Mouse (Mus musculus) kidney, adult 8-10 months (tissue): ENCODE data around the gene Tecta.
A peak's percentile ranks its signal among the peaks of the same experiment; 100 is the strongest.

ENCODE experiments used
- DNase-seq, 2 experiments: peaks; one replicate each; pipeline ENCODE4 v3.0.0; 2022

Tecta gene

DNA sequence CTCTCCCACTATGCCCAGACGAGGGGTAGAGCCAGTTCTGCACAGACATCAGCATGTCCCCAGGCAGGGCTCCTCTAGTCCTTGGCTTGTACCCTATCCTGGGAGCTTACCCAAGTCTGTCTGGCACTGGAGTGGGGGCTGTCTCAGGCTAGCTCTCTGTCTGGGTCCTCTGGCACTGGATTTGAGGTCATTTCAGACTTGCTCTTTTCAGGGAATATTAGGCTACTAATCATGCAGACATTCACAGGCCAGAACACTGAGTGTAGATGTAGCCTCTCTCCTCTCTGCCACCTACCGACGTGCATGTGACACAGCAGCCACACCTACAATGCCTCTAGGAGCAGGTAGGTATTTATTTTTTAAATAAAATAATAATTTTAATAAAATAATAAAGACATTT is 82.4 kb downstream of the Tecta start:
- no peak for DNase-seq

DNA sequence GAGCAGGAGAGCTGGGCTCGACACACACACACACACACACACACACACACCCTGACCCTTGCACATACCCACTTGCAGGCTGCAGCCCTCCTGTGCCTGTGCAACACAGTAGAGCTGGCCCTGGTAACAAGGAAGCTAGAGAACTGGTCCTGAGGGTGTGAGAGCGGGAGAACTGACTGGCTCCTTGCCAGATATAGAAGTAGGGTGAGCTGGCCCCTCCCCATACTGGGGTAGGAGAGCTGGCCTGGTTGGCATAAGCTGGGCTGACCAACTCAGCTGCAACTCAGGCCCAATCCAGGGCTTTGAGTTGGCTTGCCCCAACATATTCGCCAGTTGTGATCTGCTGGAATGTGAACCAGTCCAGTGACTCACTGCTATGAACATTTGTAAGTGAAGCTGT is 83.9 kb downstream of the Tecta start:
- DNase-seq: peak; percentile 29 to 35

DNA sequence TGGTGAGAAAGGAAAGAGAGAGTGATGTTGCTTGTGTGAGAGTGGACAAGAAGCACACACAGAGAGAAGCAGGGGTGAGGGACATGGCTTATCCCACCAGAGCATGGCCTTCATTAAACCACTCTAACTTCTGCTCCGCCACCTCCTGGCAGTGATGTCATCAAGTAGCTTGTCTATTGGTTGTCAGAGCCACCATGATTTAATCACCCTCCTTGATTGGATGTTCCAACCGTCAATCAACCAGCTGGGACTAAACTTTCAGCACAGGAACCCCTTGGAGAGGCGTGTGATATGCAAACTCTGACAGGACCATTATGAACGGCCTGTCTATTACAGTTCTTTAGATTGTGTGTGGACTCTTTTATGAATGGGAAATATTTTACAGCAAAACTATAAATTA is 84.8 kb downstream of the Tecta start:
- DNase-seq: peak; percentile 15 to 20

DNA sequence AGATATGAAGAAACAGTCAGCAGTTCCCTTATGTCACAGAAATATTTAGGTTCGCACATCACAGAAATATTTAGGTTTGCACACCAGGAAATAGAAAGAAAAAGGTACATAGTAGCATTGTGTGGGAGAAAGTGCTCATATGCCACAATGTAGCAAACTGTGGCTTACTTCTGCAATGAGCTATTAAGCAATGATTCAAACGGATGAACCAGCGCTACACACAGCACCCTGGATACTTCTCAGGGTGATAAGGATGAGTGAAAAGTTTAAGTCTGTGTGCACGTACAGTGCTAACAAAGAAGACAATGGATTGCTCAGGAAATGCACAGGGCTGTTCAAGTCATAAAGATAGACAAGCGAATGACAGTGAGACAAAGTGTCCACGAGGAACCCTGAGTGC is 85.3 kb downstream of the Tecta start:
- DNase-seq: no peak

DNA sequence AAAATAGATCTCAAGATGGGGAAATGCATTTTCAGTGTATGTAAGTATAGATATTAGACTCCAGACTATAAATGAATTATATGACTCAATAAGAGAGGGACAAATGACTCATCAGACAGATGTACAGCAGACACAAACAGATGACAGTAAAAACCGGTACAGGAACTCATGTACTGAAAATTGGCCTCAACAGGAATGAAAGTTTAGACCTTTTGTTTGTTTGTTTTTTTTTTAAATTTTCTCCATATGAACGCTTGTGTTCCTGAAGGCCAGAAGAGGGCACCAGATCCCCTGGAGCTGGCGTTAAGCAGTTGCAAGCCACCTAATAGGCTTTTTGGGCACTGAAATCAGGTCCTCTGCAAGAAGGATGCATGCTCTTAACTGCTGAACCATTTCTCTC is 85.9 kb downstream of the Tecta start:
- no peak for DNase-seq

GRCm38 (mm10) chr9:42311311-42311710 is 88.4 kb downstream of the Tecta start:
- DNase-seq: no peak

- DNase-seq: no peak
Observed at GRCm38 (mm10) chr9:42303894-42304293, 95.8 kb downstream of the Tecta start.

DNA sequence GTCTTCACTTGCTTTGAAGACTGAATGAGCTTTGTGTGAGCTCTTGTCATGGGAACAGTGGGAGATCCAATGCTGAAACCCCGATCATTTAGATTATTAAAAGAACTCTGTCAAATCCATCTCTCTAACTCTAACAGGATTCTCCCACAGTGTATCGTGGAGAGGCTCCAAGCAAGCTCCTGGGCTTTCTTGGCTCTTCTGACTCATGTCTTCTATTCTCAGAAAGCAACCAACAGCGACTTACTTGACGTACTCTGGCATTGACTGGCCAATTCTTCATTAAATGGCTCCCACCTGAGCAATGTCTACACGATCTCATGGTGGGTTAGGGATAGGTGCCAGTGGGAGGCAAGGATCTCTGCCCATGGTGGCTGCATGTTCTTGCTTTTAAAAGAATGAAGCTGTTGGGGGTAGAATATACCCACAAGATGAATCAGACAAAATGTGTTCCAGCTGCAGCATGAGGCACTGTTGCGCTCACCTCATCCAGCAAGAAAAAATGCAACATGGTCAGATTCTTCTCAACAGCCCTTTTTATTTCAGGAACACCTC is 98.6 kb downstream of the Tecta start:
- no peak for DNase-seq

DNA sequence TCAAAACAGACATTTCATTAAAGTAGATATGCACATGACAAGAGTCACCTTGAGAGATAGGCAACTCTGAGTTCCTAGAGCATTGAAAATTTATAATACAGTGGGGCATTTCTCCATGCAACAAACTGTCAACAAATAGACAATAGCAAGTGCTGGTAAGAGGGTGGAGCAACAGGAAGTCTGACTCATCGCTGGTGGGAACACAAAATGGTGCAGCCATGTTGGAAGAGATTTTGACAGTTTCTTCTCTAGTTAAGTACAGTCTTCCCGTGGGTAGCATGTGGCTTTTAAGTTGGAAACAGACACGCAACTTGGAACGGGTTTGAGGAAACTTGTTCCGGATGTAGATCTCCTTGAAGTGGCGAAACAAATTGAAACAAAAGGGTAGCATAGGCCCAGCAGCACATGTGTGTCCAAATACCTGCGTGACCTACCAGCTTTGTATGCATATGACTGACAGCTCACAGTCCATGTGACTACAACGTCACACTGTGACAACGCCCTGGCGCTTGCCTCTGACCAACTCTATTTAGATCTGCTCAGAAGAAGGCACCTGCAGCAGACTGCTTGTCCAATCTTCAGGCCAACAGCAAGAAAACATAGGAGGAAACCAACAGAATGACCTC is 103.3 kb downstream of the Tecta start:
- no peak for DNase-seq

- no peak for DNase-seq
Observed at GRCm38 (mm10) chr9:42294131-42294530, 105.6 kb downstream of the Tecta start.

GRCm38 (mm10) chr9:42293596-42293995 is 106.1 kb downstream of the Tecta start:
- no peak for DNase-seq

DNA sequence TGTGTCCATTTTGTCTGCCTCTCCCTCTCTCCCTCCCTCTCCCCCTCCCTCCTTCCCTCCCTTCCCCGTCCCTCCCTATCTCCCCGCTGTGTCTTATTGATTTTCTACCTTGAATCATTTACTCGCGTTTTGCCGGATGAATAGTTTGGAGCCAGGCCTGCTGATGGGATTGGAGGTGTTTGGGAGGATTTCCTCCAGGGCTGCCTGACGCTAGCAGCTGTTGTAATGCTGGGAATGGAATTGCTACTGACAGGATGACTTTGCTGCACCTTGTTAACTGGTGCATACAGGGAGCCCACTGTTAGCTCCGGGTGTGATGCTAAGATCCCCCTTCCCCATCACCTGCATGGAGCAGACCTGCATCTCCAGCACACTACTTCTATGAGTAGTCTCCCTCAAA is 106.7 kb downstream of the Tecta start:
- no peak for DNase-seq

DNA sequence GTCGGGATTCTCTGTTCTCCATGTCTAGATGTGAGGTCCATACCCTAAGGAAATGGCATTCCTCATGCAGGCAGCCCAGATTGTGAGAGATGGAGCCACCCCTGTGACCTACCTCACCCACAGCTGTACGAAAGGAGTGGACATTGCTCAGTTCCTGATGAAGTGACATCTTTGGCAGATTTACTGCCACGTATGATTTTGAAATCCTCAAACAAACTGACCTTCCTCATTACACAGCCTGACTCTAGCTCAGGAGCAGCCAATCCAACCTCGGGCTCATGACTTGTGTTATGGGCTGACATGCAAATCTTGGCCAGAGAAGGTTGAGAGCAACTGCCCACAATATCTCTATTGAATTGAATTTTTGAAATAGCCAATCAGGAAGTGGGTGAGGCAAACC is 120.1 kb downstream of the Tecta start:
- DNase-seq: no peak
